In genomic region chr5:124853079-124853478, GRCm38 (mm10) we compare ENCODE assay signal across 19 mouse cellular contexts. TPM values are rescaled to one million over a fixed set of nuclear protein-coding genes. Genes with fewer than 3 reads are reported as not detected.
A peak's percentile ranks its signal among the peaks of the same experiment; 100 is the strongest.
DNase-seq lines count a peak whose midpoint lies in the region; ATAC-seq and TF ChIP-seq lines count a peak whose summit lies in the region.
"Had no signal": no experiment of that assay in that cellular context is flagged by ENCODE, and none has a peak within 500 bp of the region (broad histone marks: within the 10 kb centered on the region; RNA-seq: fewer than 3 reads in every experiment).

No protein-coding gene starts in this region.

- H3K27me3 ChIP-seq in kidney, embryonic 15.5 days, result no peaks in the 10 kb centered on the region
- peaks cover 3% of the 10 kb centered on the region for H3K27me3 ChIP-seq in megakaryocyte, embryonic 14.5 days (replicated peaks)
- no peaks in the 10 kb centered on the region for H3K27me3 ChIP-seq in cerebellum, adult 2 months (ENCODE audit: control insufficient read depth, insufficient read depth, low read length)
- H3K27me3 ChIP-seq: embryonic facial prominence, embryonic 15.5 days; neural tube, embryonic 13.5 days; Patski had no signal

- ATAC-seq in kidney, embryonic 15.5 days (replicated peaks; ENCODE audit: low FRiP score), result no peak
- ATAC-seq in megakaryocyte, adult 5-6 weeks (ENCODE audit: poor library complexity, severe bottlenecking), result no peak
- ATAC-seq: CD4-positive, CD25-positive, alpha-beta regulatory T cell, adult 4 months; midbrain, embryonic 16.5 days; Patski had no signal

- H3K36me3 ChIP-seq in kidney, embryonic 15.5 days, result no peaks in the 10 kb centered on the region
- H3K36me3 ChIP-seq in megakaryocyte, embryonic 14.5 days (replicated peaks; ENCODE audit: low read length), result peaks cover 19% of the 10 kb centered on the region
- H3K36me3 ChIP-seq: embryonic facial prominence, embryonic 15.5 days; liver, embryonic 15.5 days; neural tube, embryonic 13.5 days had no signal

- no peak for DNase-seq in kidney, adult 8-10 months
- peak; percentile 82 to 90 for DNase-seq in cerebellum, adult 2 months
- peak; percentile 27 for DNase-seq in lung, postnatal 36 days
- no peak for DNase-seq in gastrocnemius, postnatal 10 days
- DNase-seq: adrenal gland, postnatal 25 days; heart, adult 2 months; heart, postnatal 4 days; kidney, adult 18-20 months; thymus, postnatal 36 days had no signal

- no peak overlapping the region for H3K9ac ChIP-seq in kidney, embryonic 15.5 days
- H3K9ac ChIP-seq: embryonic facial prominence, embryonic 15.5 days; liver, embryonic 15.5 days; neural tube, embryonic 13.5 days had no signal

- 56% methylated on average over 2 of the region's 2 CpGs for WGBS in kidney, embryonic 15.5 days
- 8% methylated on average over 2 of the region's 2 CpGs for WGBS in cerebellum, adult 2 months

- no peak for TF ChIP-seq POLR2A in cerebellum, adult 2 months (IDR thresholded peaks at IDR 0.05; ENCODE audit: borderline replicate concordance, insufficient read depth, low read length)

- 0 out of 2 replicates have a peak, but pooled peaks cover 7% of the 10 kb centered on the region for H3K4me1 ChIP-seq in kidney, embryonic 15.5 days
- H3K4me1 ChIP-seq in megakaryocyte, embryonic 14.5 days, result peaks cover 82% of the 10 kb centered on the region
- H3K4me1 ChIP-seq in cerebellum, adult 2 months (ENCODE audit: control insufficient read depth, insufficient read depth, low read length), result peaks cover 32% of the 10 kb centered on the region
- H3K4me1 ChIP-seq: liver, embryonic 15.5 days had no signal

- no peak overlapping the region for H3K4me3 ChIP-seq in kidney, embryonic 15.5 days (replicated peaks)
- peak overlapping the region; percentile 19 for H3K4me3 ChIP-seq in megakaryocyte, embryonic 14.5 days (replicated peaks)
- H3K4me3 ChIP-seq in cerebellum, adult 2 months (replicated peaks; ENCODE audit: insufficient read depth, low read depth, low read length), result no peak overlapping the region
- H3K4me3 ChIP-seq: embryonic facial prominence, embryonic 15.5 days; heart, adult 2 months; liver, embryonic 15.5 days; neural tube, embryonic 13.5 days had no signal

- H3K4me2 ChIP-seq in kidney, embryonic 15.5 days, result no peak overlapping the region
- H3K4me2 ChIP-seq: embryonic facial prominence, embryonic 15.5 days; liver, embryonic 15.5 days; neural tube, embryonic 13.5 days had no signal

- H3K27ac ChIP-seq in kidney, embryonic 15.5 days, result 0 out of 2 replicates have a peak overlapping the region, but pooled peaks have one; percentile 5
- peak overlapping the region; percentile 83 for H3K27ac ChIP-seq in cerebellum, adult 2 months (ENCODE audit: insufficient read depth, low read length)
- H3K27ac ChIP-seq: embryonic facial prominence, embryonic 15.5 days; heart, adult 2 months; liver, embryonic 15.5 days; neural tube, embryonic 13.5 days had no signal

- H3K9me3 ChIP-seq in kidney, embryonic 15.5 days (replicated peaks), result no peaks in the 10 kb centered on the region
- no peaks in the 10 kb centered on the region for H3K9me3 ChIP-seq in megakaryocyte, embryonic 14.5 days
- H3K9me3 ChIP-seq: embryonic facial prominence, embryonic 15.5 days; liver, embryonic 15.5 days; neural tube, embryonic 13.5 days had no signal

- no peak for TF ChIP-seq CTCF in cerebellum, adult 2 months (IDR thresholded peaks at IDR 0.05; ENCODE audit: borderline replicate concordance, insufficient read depth, low read depth, low read length)

RNA-seq across cellular contexts. Expression of gene Ccdc92, which starts 9.1 kb away (rescaled TPM):
- 9.1 and 9.7 TPM in 2 replicates for polyA plus RNA-seq in kidney, embryonic 15.5 days (2015; fragmentation: Nextera tagmentation; extraction: Ambion mirVana)
- polyA plus RNA-seq in megakaryocyte, embryonic 14.5 days (2012; ENCODE audit: insufficient read depth, low replicate concordance), result 105 and 129 TPM in 2 replicates
- 0.16 and 0.36 TPM in 2 replicates for total RNA-seq in megakaryocyte, adult 5-6 weeks (2015)
- 0.69 and 1.1 TPM in 2 replicates for total RNA-seq in megakaryocyte, adult 5-6 weeks (2017)
- 183 and 200 TPM in 2 replicates for polyA plus RNA-seq in cerebellum, adult 2 months (2012; rRNA removed)
- total RNA-seq in gastrocnemius, postnatal 10 days (2021), result under 1 TPM; 0.61 TPM
- total RNA-seq: common myeloid progenitor, adult 5-6 weeks had no signal

RNA-seq across cellular contexts. Expression of gene Zfp664, which starts 9.4 kb away (rescaled TPM):
- 118 and 126 TPM in 2 replicates for polyA plus RNA-seq in kidney, embryonic 15.5 days (2015; fragmentation: Nextera tagmentation; extraction: Ambion mirVana)
- 9.9 and 25.1 TPM in 2 replicates for polyA plus RNA-seq in megakaryocyte, embryonic 14.5 days (2012; ENCODE audit: insufficient read depth, low replicate concordance)
- 5.5 and 6.3 TPM in 2 replicates for total RNA-seq in megakaryocyte, adult 5-6 weeks (2015)
- 7.4 and 7.6 TPM in 2 replicates for total RNA-seq in megakaryocyte, adult 5-6 weeks (2017)
- 67.2 and 72.9 TPM in 2 replicates for polyA plus RNA-seq in cerebellum, adult 2 months (2012; rRNA removed)
- total RNA-seq in gastrocnemius, postnatal 10 days (2021), result 10 to 100 TPM; 24.7 to 26.4 TPM

Comparison
In these comparisons a context has a peak if more than half of its experiments do, and no peak if none do; other contexts are left out.
1. DNase-seq: peak in cerebellum, adult 2 months (2 of 2) and lung, postnatal 36 days (single experiment); none in kidney, adult 8-10 months (0 of 2) and gastrocnemius, postnatal 10 days (single experiment).